Mouse (Mus musculus): ENCODE results near the gene Ppp1r16b.

Ppp1r16b gene

DNA sequence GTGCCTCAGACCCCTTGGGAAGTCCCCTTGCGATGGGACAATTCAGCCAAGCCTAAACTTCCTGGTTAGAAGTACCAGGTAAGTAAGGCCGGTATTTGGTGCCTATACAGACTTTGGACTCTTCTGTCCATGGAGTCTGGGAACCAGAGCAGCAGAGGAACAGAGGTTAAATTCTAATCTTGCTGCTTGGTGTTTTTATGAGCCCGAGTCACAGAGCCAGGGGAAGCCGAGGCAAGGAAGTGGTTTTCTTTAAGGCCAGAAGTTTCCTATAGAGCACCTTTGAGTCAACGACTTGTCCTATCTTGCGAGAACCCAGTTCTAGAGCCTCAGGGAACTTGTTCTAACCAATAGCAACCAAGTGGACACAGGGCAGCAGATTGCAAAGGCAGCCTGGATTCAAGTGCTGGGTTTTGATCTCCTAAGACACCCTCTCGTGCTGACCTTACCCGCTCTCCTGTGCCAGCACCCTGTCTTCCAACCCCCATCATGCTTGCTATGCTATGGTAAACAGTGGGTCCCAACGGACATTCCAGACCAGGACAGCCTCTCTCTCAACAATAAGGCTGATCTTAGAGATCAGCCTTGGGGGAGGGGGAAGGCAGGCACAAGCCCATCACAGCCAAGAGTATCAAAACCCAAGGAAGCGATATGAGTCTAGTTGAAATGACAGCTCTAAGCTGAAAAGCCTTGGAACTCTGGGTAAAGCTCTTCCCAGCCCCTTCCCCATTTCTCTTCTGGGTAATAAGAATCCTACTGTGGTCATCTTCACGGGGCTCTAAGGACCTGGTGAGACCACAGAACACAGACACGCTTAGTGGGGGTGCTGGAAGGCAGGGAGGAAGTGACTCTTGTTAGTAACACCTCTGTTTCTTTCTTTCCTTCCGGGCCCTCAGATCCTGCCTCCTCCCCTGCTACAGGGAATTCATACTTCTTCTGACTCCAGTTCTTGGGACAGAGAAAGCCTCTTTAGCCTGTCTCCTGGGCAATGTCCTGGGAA, 4.3 kb downstream of the Ppp1r16b start:
- DNase-seq, result no peak

DNA sequence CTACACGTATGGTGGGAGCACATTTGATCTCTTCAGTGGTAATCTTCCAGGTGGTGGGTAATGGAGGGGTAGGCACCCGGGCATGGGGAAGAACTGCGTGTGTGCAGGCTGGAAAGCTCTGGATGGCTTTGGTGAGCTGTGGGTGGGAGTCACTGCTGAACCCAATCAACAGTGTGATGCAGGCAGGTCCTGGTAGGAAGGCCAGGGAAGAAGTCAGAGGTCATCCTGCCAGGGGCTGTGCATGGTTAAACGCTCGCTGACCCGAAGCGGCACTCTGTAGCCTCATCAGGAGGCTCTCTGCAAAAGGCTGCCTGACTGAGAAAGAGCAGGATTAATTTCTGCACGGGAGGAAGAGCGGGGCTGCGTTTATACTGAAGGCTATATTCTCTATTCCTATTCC, 5.4 kb downstream of the Ppp1r16b start:
- DNase-seq, result no peak

GRCm38 (mm10) chr2:158672829-158673228, 7.6 kb downstream of the Ppp1r16b start:
- no peak for DNase-seq

GRCm38 (mm10) chr2:158673493-158673892, 8.3 kb downstream of the Ppp1r16b start:
- no peak for DNase-seq

- DNase-seq, result no peak
Observed at GRCm38 (mm10) chr2:158674131-158674530, 8.9 kb downstream of the Ppp1r16b start.

GRCm38 (mm10) chr2:158674759-158675158, 9.6 kb downstream of the Ppp1r16b start:
- no peak for DNase-seq

GRCm38 (mm10) chr2:158675161-158675560, 10.0 kb downstream of the Ppp1r16b start:
- no peak for DNase-seq

DNA sequence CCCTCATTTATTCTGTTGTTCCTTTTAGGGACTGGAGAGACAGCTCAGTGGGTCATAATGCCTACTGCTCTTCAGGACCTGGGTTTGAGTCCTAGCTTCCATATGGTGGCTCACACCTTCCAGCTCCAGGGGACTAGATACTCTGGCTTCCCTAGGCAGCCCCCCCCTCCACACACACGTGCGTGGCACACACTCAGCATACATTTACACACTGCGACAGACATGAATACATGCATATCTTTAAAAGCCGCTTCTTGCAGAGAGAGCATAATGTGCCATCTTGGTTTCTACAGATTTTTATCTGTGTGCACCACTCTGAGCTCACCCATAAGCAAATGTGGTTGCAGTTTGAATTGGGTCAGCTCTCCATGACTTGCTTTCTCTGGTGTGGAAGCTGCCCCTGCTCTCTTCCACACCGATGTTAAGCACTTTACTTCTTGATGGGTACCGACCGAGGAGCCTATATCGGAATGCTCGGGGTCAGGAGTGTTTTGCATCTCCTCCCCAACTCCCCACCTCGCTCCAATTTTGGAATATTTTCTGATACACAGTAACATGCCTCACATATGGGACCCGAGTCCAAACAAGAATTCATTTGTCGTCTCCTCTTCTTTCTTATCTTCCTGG, 10.8 kb downstream of the Ppp1r16b start:
- DNase-seq, result no peak

DNA sequence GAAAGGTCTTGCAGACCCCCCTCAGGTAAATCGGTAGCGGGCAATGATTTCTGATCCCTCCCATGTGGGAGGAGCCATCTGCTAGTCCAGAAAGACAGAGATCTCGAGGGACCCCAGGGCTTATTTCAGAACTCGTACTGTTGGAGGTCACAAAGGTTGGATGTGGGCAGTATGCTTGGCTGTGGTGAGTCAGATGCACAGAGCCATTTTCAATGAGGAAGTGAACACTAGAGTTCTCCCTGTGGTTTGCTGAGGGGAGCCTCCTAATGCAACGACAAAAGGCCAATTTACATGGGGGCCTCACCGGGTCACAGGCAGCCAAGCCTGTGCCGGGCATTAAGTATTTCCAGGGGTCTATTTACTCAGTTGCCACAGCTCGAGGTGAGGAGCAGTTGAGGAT, 12.7 kb downstream of the Ppp1r16b start:
- no peak for DNase-seq

DNA sequence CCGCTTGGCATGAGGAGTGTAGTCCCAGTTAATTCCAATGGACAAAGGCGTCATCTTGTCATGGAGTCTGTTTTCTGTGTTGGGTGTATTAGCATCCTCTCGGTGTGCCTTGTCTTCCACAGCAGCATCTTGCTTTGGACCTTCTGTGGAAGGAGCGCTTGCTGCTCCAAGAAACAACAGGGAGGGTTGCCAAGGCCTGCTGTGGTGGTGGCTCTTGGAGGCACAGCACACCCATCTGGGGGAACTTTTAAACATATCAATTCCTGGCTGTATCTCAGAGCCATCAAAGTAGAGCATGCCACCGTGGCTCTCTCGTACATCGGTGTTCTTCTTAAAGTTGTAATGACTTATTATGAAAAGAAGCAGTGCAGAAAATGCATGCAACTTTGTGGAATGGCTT, 13.9 kb downstream of the Ppp1r16b start:
- DNase-seq, result no peak

GRCm38 (mm10) chr2:158680357-158680889, 15.2 kb downstream of the Ppp1r16b start:
- no peak for DNase-seq

DNA sequence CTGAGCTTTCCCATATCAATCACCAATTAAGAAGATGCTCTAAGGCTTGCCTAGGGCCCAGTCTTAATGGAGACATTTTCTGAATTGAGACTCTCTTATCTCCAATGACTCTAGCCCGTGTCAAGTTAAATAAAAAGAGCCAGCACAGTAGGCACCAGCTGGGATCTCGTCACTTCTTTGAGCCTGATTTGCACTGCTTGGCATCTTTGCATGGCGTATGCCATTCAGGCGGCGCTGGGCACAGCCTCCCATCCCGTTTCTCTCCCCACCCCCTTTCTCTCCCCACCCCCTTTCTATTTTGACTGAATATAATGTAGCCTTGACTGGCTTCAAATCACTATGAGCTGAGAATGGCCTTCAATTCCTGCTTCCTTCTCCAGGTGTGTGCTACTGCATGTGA, 16.5 kb downstream of the Ppp1r16b start:
- no peak for DNase-seq

GRCm38 (mm10) chr2:158682344-158683037, 17.3 kb downstream of the Ppp1r16b start:
- DNase-seq, result no peak

GRCm38 (mm10) chr2:158683038-158683413, 17.8 kb downstream of the Ppp1r16b start:
- DNase-seq, result no peak

GRCm38 (mm10) chr2:158684247-158684843, 19.1 kb downstream of the Ppp1r16b start:
- DNase-seq, result no peak

GRCm38 (mm10) chr2:158684910-158685309, 19.7 kb downstream of the Ppp1r16b start:
- DNase-seq, result no peak

DNA sequence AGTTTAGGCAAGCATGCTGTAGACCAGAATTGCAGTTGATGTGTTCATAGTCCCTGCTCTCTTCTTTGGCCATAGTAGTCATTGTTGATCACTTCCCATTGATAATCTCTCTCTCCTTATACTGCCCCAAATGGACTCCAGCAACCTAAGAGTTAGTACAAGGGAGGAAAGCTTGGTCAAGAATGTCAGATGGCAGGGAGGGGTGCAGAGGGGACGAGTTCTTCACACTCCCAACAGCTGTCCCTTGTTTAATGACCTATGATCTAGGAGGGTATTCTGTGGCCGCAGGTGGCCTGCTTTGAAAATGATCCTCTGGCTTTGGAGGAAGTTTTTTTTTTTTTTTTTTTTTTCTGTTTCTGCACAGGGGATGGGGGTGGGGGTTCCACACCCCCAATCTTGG, 21.2 kb downstream of the Ppp1r16b start:
- no peak for DNase-seq

DNA sequence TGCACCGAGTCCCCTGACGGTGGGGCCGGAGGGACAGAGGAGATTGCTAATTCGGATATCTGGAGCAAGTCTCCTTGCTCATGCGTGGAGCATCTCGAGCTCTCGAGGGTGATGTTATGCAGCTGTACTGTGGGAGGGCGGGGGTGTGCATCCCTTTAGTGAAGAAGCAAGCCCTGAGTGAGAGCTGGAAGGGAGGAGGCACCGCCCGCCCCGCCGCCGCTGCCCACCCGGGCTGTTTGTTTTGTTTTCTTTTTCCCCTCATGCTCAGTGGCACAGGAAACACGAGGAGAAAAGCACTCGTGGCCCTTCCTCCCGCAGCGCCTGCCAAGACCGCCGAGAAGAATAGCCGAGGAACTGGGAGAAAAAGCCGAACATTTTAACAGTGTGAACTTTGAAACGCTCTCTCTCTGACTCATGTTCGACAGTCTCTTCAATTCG, 22.6 kb downstream of the Ppp1r16b start:
- no peak for DNase-seq

- no peak for DNase-seq
Observed at GRCm38 (mm10) chr2:158689060-158689459, 23.9 kb downstream of the Ppp1r16b start.

DNA sequence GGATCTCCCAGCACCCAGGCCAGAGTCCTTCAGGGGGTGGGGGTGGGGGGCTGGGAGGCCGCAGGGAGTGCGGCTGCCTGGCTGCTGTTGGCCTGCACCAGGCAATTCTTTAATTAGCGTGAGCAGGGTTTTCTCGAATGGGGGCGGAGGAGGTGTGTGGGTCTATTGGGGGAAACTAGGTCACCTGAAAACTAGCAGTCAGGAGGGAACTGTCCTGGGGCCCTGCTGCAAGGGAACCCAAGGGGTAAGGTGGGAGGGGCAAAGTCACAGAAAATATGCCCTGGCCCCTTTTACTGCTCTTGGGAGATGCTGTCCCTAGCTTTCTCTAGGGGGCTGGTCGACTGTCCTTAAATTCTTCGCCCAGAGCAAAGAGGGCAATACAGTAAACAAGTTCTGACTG, 24.4 kb downstream of the Ppp1r16b start:
- DNase-seq, result no peak

DNA sequence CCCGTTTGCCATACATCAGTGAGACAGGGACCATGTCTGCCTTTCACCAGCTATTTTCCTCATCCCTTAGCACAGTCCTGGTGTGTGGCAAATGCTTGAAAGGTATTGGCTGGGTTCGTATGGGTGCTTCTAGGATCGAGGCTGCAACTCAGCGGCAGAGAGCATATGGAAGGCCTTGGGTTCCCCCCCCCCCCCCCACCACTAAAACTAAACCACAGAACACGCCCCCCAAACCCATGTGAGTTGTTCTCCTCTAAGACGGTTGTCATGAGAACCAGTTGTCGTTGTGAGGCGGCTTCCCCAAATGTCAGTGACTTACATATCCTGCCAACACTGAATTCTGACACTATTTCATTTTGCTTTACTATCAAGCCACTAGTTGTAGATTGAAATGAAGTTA, 24.9 kb downstream of the Ppp1r16b start:
- DNase-seq, result no peak

- DNase-seq, result no peak
Observed at GRCm38 (mm10) chr2:158692191-158692590, 27.0 kb downstream of the Ppp1r16b start.

- no peak for DNase-seq
Observed at GRCm38 (mm10) chr2:158695811-158696210, 30.6 kb downstream of the Ppp1r16b start.

All from cerebellum, adult 8-10 months (tissue).